In the genomic region with DNA sequence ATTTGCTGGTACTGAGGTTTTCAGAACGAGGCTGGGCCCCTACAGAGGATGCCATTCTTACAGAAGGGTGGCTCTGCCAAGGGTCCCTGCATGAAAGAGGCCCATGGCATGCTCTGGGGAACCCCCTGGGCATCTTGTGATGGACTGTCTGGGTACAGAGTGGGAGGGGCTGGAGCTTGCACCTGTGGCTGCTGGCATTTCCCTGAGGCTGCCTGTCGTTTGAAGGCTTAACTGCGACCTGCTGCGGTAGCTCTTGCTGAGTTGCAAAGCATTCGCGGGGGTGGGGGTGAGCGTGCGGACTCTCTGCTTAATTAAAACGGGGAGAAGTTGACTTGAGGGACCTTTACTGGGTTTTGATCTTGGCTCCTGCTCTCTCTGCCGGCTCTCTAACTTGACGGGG, we compare ENCODE assay signal across 20 mouse cellular contexts.
"Had no signal": no experiment of that assay in that cellular context is flagged by ENCODE, and none has a peak within 500 bp of the region (broad histone marks: within the 10 kb centered on the region; RNA-seq: fewer than 3 reads in every experiment).

No protein-coding gene starts in this region.

- H3K27me3 ChIP-seq: liver, embryonic 13.5 days; neural tube, embryonic 13.5 days; stomach, embryonic 15.5 days had no signal

- H3K27ac ChIP-seq: kidney, postnatal 0 days; layer of hippocampus, adult 2 months; left cerebral cortex, adult 2 months; liver, embryonic 13.5 days; midbrain, embryonic 12.5 days; neural tube, embryonic 13.5 days; stomach, embryonic 15.5 days had no signal

- H3K36me3 ChIP-seq: liver, embryonic 13.5 days; midbrain, embryonic 12.5 days; neural tube, embryonic 13.5 days; stomach, embryonic 15.5 days had no signal

- DNase-seq: kidney, adult 18-20 months; kidney, adult 9 months; kidney, postnatal 25 days; layer of hippocampus, adult 9-11 months; layer of hippocampus, postnatal 36 days; liver, embryonic 13.5 days; lung, adult 2 months; lung, postnatal 14 days; lung, postnatal 4 days; retina, postnatal 1 day; right cerebral cortex, postnatal 25 days; spleen, adult 18-20 months had no signal

- H3K9ac ChIP-seq: liver, embryonic 13.5 days; midbrain, embryonic 12.5 days; neural tube, embryonic 13.5 days; stomach, embryonic 15.5 days had no signal

- H3K9me3 ChIP-seq: liver, embryonic 13.5 days; midbrain, embryonic 12.5 days; stomach, embryonic 15.5 days had no signal

- ATAC-seq: midbrain, embryonic 16.5 days had no signal

- H3K4me1 ChIP-seq: liver, embryonic 13.5 days had no signal

- H3K4me3 ChIP-seq: layer of hippocampus, adult 2 months; left cerebral cortex, adult 2 months; liver, embryonic 13.5 days; midbrain, embryonic 12.5 days; myocyte; neural tube, embryonic 13.5 days; stomach, embryonic 15.5 days had no signal

- H3K4me2 ChIP-seq: liver, embryonic 13.5 days; midbrain, embryonic 12.5 days; neural tube, embryonic 13.5 days; stomach, embryonic 15.5 days had no signal
